ENCODE assay signal across 17 mouse cellular contexts in the genomic region with DNA sequence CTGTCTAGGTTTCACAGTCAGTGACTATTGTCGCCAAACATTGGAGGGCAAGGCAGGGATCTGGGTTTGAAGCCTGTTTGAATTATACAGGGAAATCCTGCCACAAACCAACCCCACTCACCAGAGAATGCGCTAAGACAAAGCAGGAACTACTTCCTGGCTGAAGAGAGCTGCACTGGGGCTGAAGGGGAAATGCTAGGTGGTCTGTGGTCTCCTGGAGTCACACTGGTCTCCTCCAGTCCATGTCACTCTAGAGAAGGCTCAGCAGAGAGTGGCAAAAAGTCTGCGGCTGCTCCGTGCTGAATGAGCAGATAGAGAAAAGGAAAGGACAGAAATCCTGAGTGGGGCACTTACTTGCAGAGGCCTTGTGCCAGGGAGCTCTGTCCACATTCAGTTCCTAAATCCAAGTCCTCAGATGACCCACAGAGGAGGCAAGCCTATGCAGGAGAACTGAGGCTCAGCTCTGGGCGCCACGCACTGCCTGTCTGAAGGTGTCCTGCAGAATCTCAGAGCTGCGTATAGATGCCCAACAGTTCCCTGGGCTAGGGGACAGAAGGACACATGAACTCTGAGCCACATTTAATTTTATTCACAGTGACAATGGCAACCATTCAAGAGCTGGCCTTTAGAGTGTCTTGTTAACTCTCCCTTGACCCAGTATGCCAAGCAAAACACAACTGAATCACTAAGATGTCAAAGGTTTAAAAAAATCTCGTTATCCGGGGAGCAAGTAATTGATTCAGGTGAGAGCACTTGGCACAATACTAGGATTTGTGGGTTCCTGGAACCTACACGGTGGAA. TPM values are rescaled to one million over a fixed set of nuclear protein-coding genes. Genes with fewer than 3 reads are reported as not detected.
A peak's percentile ranks its signal among the peaks of the same experiment; 100 is the strongest.
DNase-seq lines count a peak whose midpoint lies in the region; ATAC-seq and TF ChIP-seq lines count a peak whose summit lies in the region.
"Had no signal": no experiment of that assay in that cellular context is flagged by ENCODE, and none has a peak within 500 bp of the region (broad histone marks: within the 10 kb centered on the region; RNA-seq: fewer than 3 reads in every experiment).

No protein-coding gene starts in this region.

- H3K36me3 ChIP-seq in forebrain, embryonic 10.5 days (replicated peaks): no peaks in the 10 kb centered on the region
- no peaks in the 10 kb centered on the region for H3K36me3 ChIP-seq in forebrain, embryonic 12.5 days (replicated peaks)
- H3K36me3 ChIP-seq in heart, postnatal 0 days (replicated peaks; ENCODE audit: control insufficient read depth, insufficient read depth, low read length): no peaks in the 10 kb centered on the region
- peaks cover 0 to 41% of the 10 kb centered on the region in 2 experiments; a peak in 2 of 4 replicates for H3K36me3 ChIP-seq in MEL (ENCODE audit: control insufficient read depth in 1 of 2, insufficient read depth in 2 of 2, low read length in 2 of 2)
- H3K36me3 ChIP-seq in liver, embryonic 13.5 days: peaks cover 2% of the 10 kb centered on the region
- H3K36me3 ChIP-seq: embryonic facial prominence, embryonic 15.5 days; hindbrain, embryonic 15.5 days; limb, embryonic 13.5 days; neural tube, embryonic 12.5 days had no signal

- WGBS in forebrain, embryonic 10.5 days: 79% methylated on average over 10 of the region's 10 CpGs
- WGBS in forebrain, embryonic 12.5 days: 71% methylated on average over 10 of the region's 10 CpGs
- 61% methylated on average over 10 of the region's 10 CpGs for WGBS in heart, postnatal 0 days
- 50% methylated on average over 10 of the region's 10 CpGs for WGBS in liver, embryonic 13.5 days (ENCODE audit: insufficient replicate concordance)

- TF ChIP-seq RAD21 in MEL (IDR thresholded peaks at IDR 0.05; ENCODE audit: low read depth, low read length): no peak

- peaks cover 25% of the 10 kb centered on the region for H3K79me2 ChIP-seq in MEL (ENCODE audit: control insufficient read depth, insufficient read depth, low read length, poor library complexity)

- no peak overlapping the region for H3K4me2 ChIP-seq in forebrain, embryonic 12.5 days
- H3K4me2 ChIP-seq in heart, postnatal 0 days (ENCODE audit: low read depth, low read length): no peak overlapping the region
- peak overlapping the region; percentile 96 for H3K4me2 ChIP-seq in liver, embryonic 13.5 days
- H3K4me2 ChIP-seq: embryonic facial prominence, embryonic 15.5 days; hindbrain, embryonic 15.5 days; limb, embryonic 13.5 days; neural tube, embryonic 12.5 days had no signal

- H3K9me3 ChIP-seq in forebrain, embryonic 10.5 days: no peaks in the 10 kb centered on the region
- no peaks in the 10 kb centered on the region for H3K9me3 ChIP-seq in forebrain, embryonic 12.5 days
- H3K9me3 ChIP-seq in heart, postnatal 0 days (replicated peaks; ENCODE audit: control insufficient read depth, low read length): no peaks in the 10 kb centered on the region
- H3K9me3 ChIP-seq in MEL (replicated peaks; ENCODE audit: insufficient read depth, low read length): no peaks in the 10 kb centered on the region
- no peaks in the 10 kb centered on the region for H3K9me3 ChIP-seq in liver, embryonic 13.5 days (replicated peaks)
- H3K9me3 ChIP-seq: embryonic facial prominence, embryonic 15.5 days; hindbrain, embryonic 15.5 days; limb, embryonic 13.5 days; neural tube, embryonic 12.5 days had no signal

- TF ChIP-seq EP300 in heart, postnatal 0 days (IDR thresholded peaks at IDR 0.05; ENCODE audit: low read depth): no peak
- TF ChIP-seq EP300 in MEL (IDR thresholded peaks at IDR 0.05; ENCODE audit: low read depth in 1 of 2, low read length in 2 of 2): no peak

- intact Hi-C loops in heart, postnatal 14 days (cut with DNase I): no loop called here

- H3K4me3 ChIP-seq in forebrain, embryonic 10.5 days: no peak overlapping the region
- H3K4me3 ChIP-seq in forebrain, embryonic 12.5 days (replicated peaks): no peak overlapping the region
- H3K4me3 ChIP-seq in heart, postnatal 0 days (ENCODE audit: low read depth, low read length): no peak overlapping the region
- H3K4me3 ChIP-seq in MEL (ENCODE audit: control insufficient read depth in 1 of 2, insufficient read depth in 1 of 2, low read depth in 2 of 2, low read length in 2 of 2): no peak overlapping the region
- H3K4me3 ChIP-seq in liver, embryonic 13.5 days (replicated peaks): no peak overlapping the region
- H3K4me3 ChIP-seq: embryonic facial prominence, embryonic 15.5 days; hindbrain, embryonic 15.5 days; limb, embryonic 13.5 days; neural tube, embryonic 12.5 days had no signal

- TF ChIP-seq CTCF in heart, postnatal 0 days (IDR thresholded peaks at IDR 0.05; ENCODE audit: low read depth): no peak
- TF ChIP-seq CTCF in MEL (IDR thresholded peaks at IDR 0.05 in 2 of 3, conservative IDR thresholded peaks at IDR 0.05 in 1 of 3; ENCODE audit: control insufficient read depth in 1 of 3, insufficient read depth in 1 of 3, low read depth in 2 of 3, low read length in 3 of 3, poor library complexity in 1 of 3, severe bottlenecking in 1 of 3): no peak

- DNase-seq in forebrain, embryonic 10.5 days (ENCODE audit: extremely low spot score, low spot score): no peak
- DNase-seq in heart, postnatal 0 days (ENCODE audit: low spot score): no peak
- no peak for DNase-seq in heart, postnatal 14 days
- DNase-seq in MEL (ENCODE audit: low read depth, low spot score): peak; percentile 34
- DNase-seq in liver, embryonic 13.5 days: no peak
- no peak for DNase-seq in frontal cortex, postnatal 36 days (ENCODE audit: low spot score in 2 of 2)
- DNase-seq in gastrocnemius, adult 8-10 months (ENCODE audit: low spot score in 2 of 2): no peak
- DNase-seq: cerebellum, adult 9-11 months; embryo, embryonic 11 days had no signal

- peaks cover 45% of the 10 kb centered on the region for H3K4me1 ChIP-seq in forebrain, embryonic 10.5 days
- H3K4me1 ChIP-seq in forebrain, embryonic 12.5 days: peaks cover 13% of the 10 kb centered on the region
- peaks cover 29% of the 10 kb centered on the region for H3K4me1 ChIP-seq in heart, postnatal 0 days (ENCODE audit: control insufficient read depth, insufficient read depth)
- peaks cover 8 to 56% of the 10 kb centered on the region in 2 experiments for H3K4me1 ChIP-seq in MEL (ENCODE audit: control insufficient read depth in 1 of 2, insufficient read depth in 2 of 2, low read length in 2 of 2)
- peaks cover 96% of the 10 kb centered on the region for H3K4me1 ChIP-seq in liver, embryonic 13.5 days (replicated peaks)

- H3K9ac ChIP-seq in forebrain, embryonic 12.5 days: no peak overlapping the region
- H3K9ac ChIP-seq in heart, postnatal 0 days (replicated peaks; ENCODE audit: low read depth, low read length): no peak overlapping the region
- H3K9ac ChIP-seq in MEL (ENCODE audit: control insufficient read depth, low read depth, low read length, poor library complexity, severe bottlenecking): peak overlapping the region; percentile 30
- H3K9ac ChIP-seq in liver, embryonic 13.5 days: peak overlapping the region; percentile 67
- H3K9ac ChIP-seq: embryonic facial prominence, embryonic 15.5 days; hindbrain, embryonic 15.5 days; limb, embryonic 13.5 days; neural tube, embryonic 12.5 days had no signal

- no peak for TF ChIP-seq POLR2A in MEL (IDR thresholded peaks at IDR 0.05; ENCODE audit: control insufficient read depth in 1 of 2, insufficient read depth in 1 of 2, low read depth in 1 of 2, low read length in 2 of 2, poor library complexity in 1 of 2)

- no peak for ATAC-seq in forebrain, embryonic 12.5 days (ENCODE audit: low FRiP score)
- ATAC-seq in heart, postnatal 0 days (ENCODE audit: insufficient read depth, low read depth): no peak
- ATAC-seq in liver, embryonic 13.5 days (ENCODE audit: low read depth): no peak
- ATAC-seq: forebrain, embryonic 14.5 days; intestine, postnatal 0 days; midbrain, embryonic 16.5 days had no signal

- H3K27ac ChIP-seq in forebrain, embryonic 10.5 days: peak overlapping the region; percentile 2; the same call in 1 of the 2 replicates
- no peak overlapping the region for H3K27ac ChIP-seq in forebrain, embryonic 12.5 days
- peak overlapping the region; percentile 58 for H3K27ac ChIP-seq in heart, postnatal 0 days (ENCODE audit: low read depth)
- peak overlapping the region; percentile 95 for H3K27ac ChIP-seq in MEL (ENCODE audit: control insufficient read depth, low read depth, low read length)
- H3K27ac ChIP-seq in liver, embryonic 13.5 days: peak overlapping the region; percentile 98
- H3K27ac ChIP-seq: embryonic facial prominence, embryonic 15.5 days; hindbrain, embryonic 15.5 days; limb, embryonic 13.5 days; neural tube, embryonic 12.5 days had no signal

- peaks cover 60% of the 10 kb centered on the region for H3K27me3 ChIP-seq in forebrain, embryonic 10.5 days (ENCODE audit: poor library complexity, severe bottlenecking)
- peaks cover 32% of the 10 kb centered on the region for H3K27me3 ChIP-seq in forebrain, embryonic 12.5 days
- H3K27me3 ChIP-seq in heart, postnatal 0 days (ENCODE audit: control insufficient read depth, insufficient read depth, low read length): no peaks in the 10 kb centered on the region
- H3K27me3 ChIP-seq in MEL (ENCODE audit: control insufficient read depth in 1 of 2, insufficient read depth in 2 of 2, low read length in 2 of 2): no peaks in the 10 kb centered on the region
- H3K27me3 ChIP-seq in liver, embryonic 13.5 days: no peaks in the 10 kb centered on the region

TF ChIP-seq in MEL, 35 proteins besides CTCF, POLR2A, EP300 and RAD21 (continues in another document):
- no peak for TF ChIP-seq MEF2A (IDR thresholded peaks at IDR 0.05; ENCODE audit: extremely low read depth, insufficient replicate concordance, low read depth, low read length, poor library complexity, severe bottlenecking)
- no peak for TF ChIP-seq CHD2 (IDR thresholded peaks at IDR 0.05; ENCODE audit: low read length)
- TF ChIP-seq ELF1 (IDR thresholded peaks at IDR 0.05; ENCODE audit: low read depth, low read length): no peak
- TF ChIP-seq RCOR1 (IDR thresholded peaks at IDR 0.05; ENCODE audit: low read depth, low read length): no peak
- TF ChIP-seq MYB (IDR thresholded peaks at IDR 0.05; ENCODE audit: low read depth, low read length): no peak
- no peak for TF ChIP-seq POLR2AphosphoS2 (IDR thresholded peaks at IDR 0.05; ENCODE audit: low read length)
- TF ChIP-seq SIN3A (IDR thresholded peaks at IDR 0.05; ENCODE audit: low read length): no peak

RNA-seq across cellular contexts. Expression of gene Notch3, which starts 55.5 kb away (rescaled TPM):
- 24.4 and 25.7 TPM in 2 replicates for polyA plus RNA-seq in forebrain, embryonic 10.5 days (2016; fragmentation: Nextera tagmentation; extraction: Ambion mirVana)
- 21.4 and 24.4 TPM in 2 replicates for polyA plus RNA-seq in forebrain, embryonic 12.5 days (2016; fragmentation: Nextera tagmentation; extraction: Ambion mirVana)
- 36.8 and 53.6 TPM in 2 replicates for total RNA-seq in heart, postnatal 0 days (2014; rRNA removed; ENCODE audit: low replicate concordance)
- polyA plus RNA-seq in heart, postnatal 0 days (2015; fragmentation: Nextera tagmentation; extraction: Ambion mirVana): 3.7 TPM in 2 replicates
- total RNA-seq in heart, postnatal 14 days (2021): 10 to 100 TPM; 43.3 to 44.2 TPM
- total RNA-seq in MEL (2012; rRNA removed): 0.07 and 0.08 TPM in 2 replicates
- polyA plus RNA-seq in MEL (2012; ENCODE audit: insufficient read depth in 1 of 2, insufficient read length in 2 of 2, low read depth in 1 of 2, low replicate concordance in 2 of 2, missing spikeins in 1 of 2): under 1 TPM in 1 of 2 experiments, not detected in 1; 0.50 TPM
- 0.45 and 0.48 TPM in 2 replicates for polyA plus RNA-seq in liver, embryonic 13.5 days (2015; fragmentation: Nextera tagmentation; extraction: Ambion mirVana)
- total RNA-seq in gastrocnemius, adult 8-10 months (2022): 10 to 100 TPM in 1 of 4 experiments, 1 to 10 TPM in 3; 7.3 to 10.6 (median 8.4) TPM

Comparison
In these comparisons a context has a peak if more than half of its experiments do, and no peak if none do; other contexts are left out.
1. H3K9ac ChIP-seq: peak in MEL (single experiment) and liver, embryonic 13.5 days (single experiment); none in forebrain, embryonic 12.5 days (single experiment) and heart, postnatal 0 days (single experiment).